Mouse (Mus musculus): Measurements from ENCODE around the gene Clec2l.
A peak's percentile ranks its signal among the peaks of the same experiment; 100 is the strongest.

DNA sequence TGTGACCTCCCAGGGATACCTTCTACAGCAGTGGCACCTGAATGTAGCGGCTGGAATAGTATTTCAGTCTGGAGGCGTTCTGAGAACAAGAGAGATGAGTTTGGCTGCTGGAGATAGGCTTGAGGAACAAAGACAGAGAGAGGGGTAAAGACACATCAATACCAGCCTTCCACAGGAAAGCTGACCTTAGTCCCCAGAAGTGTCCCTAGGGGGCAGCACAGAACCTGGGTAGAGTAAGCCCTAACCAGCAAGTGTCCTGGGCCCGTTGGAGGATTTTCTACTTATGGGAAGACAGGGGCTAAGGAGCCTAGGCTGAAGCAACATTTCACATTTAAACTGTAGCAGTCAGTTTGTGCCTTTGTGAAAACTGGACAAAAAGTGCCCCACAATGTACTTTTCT, 13.3 kb upstream of the Clec2l start:
- TF ChIP-seq ZC3H11A (IDR thresholded peaks at IDR 0.05; ENCODE audit: borderline replicate concordance, low read depth, low read length), result 0 out of 2 replicates have a peak, but pooled peaks have one; percentile 15
- no peak for TF ChIP-seq HCFC1 (IDR thresholded peaks at IDR 0.05; ENCODE audit: borderline replicate concordance, insufficient read depth, low read length)
- TF ChIP-seq MAFK (IDR thresholded peaks at IDR 0.05; ENCODE audit: insufficient read depth, low read depth, low read length), result no peak
- no peak for TF ChIP-seq CHD2 (IDR thresholded peaks at IDR 0.05; ENCODE audit: low read depth, low read length)
- no peak for TF ChIP-seq ZNF384 (IDR thresholded peaks at IDR 0.05; ENCODE audit: low read depth, low read length)

Measured in ES-E14 (cell line).